Mouse (Mus musculus) liver, embryonic 16.5 days (tissue): ENCODE data around the gene Unc13d. TPM values are rescaled to one million over a fixed set of nuclear protein-coding genes. Genes with fewer than 3 reads are reported as not detected.
A peak's percentile ranks its signal among the peaks of the same experiment; 100 is the strongest.

Source experiments
- ATAC-seq: fragments of 200-750 bp; cut with Nextera tagmentation; 2 replicates; pipeline ENCODE4 v1.8.0; 2017; ENCODE audit warnings: low read depth, mild to moderate bottlenecking, moderate number of reproducible peaks, moderate library complexity
- H3K27ac ChIP-seq: fragments of 300-500 bp; sonication (generic); 2 replicates; pipeline ENCODE4 v1.5.1; 2014; ENCODE audit warnings: mild to moderate bottlenecking, low read length
- H3K27me3 ChIP-seq: fragments of 300-500 bp; sonication (generic); 2 replicates; pipeline ENCODE4 v1.6.1; 2014; ENCODE audit warnings: low read depth, low read length, mixed read lengths; ENCODE audit not compliant: control insufficient read depth, insufficient read depth
- H3K36me3 ChIP-seq: fragments of 300-500 bp; sonication (generic); 2 replicates; pipeline ENCODE4 v1.6.1; 2014; ENCODE audit warnings: mild to moderate bottlenecking; ENCODE audit not compliant: control insufficient read depth, insufficient read depth
- H3K4me1 ChIP-seq: fragments of 300-500 bp; sonication (generic); 2 replicates; pipeline ENCODE4 v1.6.1; 2014; ENCODE audit warnings: low read depth, low read length, mixed read lengths; ENCODE audit not compliant: control insufficient read depth
- H3K4me2 ChIP-seq: fragments of 300-500 bp; sonication (generic); 2 replicates; pipeline ENCODE4 v1.6.1; 2014; ENCODE audit warnings: low read depth, low read length, mixed read lengths
- H3K4me3 ChIP-seq: fragments of 300-500 bp; sonication (generic); 2 replicates; pipeline ENCODE4 v1.5.1; 2014; ENCODE audit warnings: low read depth, mild to moderate bottlenecking, low read length
- H3K9ac ChIP-seq: fragments of 300-500 bp; sonication (generic); 2 replicates; pipeline ENCODE4 v1.6.1; 2014; ENCODE audit warnings: low read depth, low read length
- H3K9me3 ChIP-seq: fragments of 300-500 bp; sonication (generic); replicated peaks from 2 replicates; pipeline ENCODE4 v1.6.1; 2016; ENCODE audit warnings: low read length; ENCODE audit not compliant: control insufficient read depth
- WGBS: fragments of 180-500 bp; shearing (Covaris S2); extraction: QIAGEN DNeasy Blood & Tissue Kit; methylation state at CpG from one replicate; pipeline ENCODE4 v1.1.7; 2014; ENCODE audit not compliant: insufficient replicate concordance; 5-methylcytosine and 5-hydroxymethylcytosine counted together
- polyA plus RNA-seq: library from polyadenylated mRNA; unstranded; fragments of >200 nt; fragmentation: Nextera tagmentation; extraction: Ambion mirVana; gene quantifications from 2 replicates; pipeline ENCODE4 v1.2.1, GENCODE M21; 2015

Gene Unc13d
- polyA plus RNA-seq, 1 experiment from 2014 or later = 17.8 TPM

GRCm38 (mm10) chr11:116059691-116060025, 18.1 kb downstream of the Unc13d start:
- H3K9me3 ChIP-seq = no peaks in the 10 kb centered on the region
- no peak overlapping the region for H3K4me3 ChIP-seq
- H3K9ac ChIP-seq = no peak overlapping the region
- H3K4me1 ChIP-seq = peaks cover 29% of the 10 kb centered on the region
- H3K27ac ChIP-seq = no peak overlapping the region
- H3K27me3 ChIP-seq = no peaks in the 10 kb centered on the region
- ATAC-seq = no peak
- no peak overlapping the region for H3K4me2 ChIP-seq
- WGBS = 90% methylated on average over 11 of the region's 11 CpGs
- H3K36me3 ChIP-seq = peaks cover 24% of the 10 kb centered on the region

DNA sequence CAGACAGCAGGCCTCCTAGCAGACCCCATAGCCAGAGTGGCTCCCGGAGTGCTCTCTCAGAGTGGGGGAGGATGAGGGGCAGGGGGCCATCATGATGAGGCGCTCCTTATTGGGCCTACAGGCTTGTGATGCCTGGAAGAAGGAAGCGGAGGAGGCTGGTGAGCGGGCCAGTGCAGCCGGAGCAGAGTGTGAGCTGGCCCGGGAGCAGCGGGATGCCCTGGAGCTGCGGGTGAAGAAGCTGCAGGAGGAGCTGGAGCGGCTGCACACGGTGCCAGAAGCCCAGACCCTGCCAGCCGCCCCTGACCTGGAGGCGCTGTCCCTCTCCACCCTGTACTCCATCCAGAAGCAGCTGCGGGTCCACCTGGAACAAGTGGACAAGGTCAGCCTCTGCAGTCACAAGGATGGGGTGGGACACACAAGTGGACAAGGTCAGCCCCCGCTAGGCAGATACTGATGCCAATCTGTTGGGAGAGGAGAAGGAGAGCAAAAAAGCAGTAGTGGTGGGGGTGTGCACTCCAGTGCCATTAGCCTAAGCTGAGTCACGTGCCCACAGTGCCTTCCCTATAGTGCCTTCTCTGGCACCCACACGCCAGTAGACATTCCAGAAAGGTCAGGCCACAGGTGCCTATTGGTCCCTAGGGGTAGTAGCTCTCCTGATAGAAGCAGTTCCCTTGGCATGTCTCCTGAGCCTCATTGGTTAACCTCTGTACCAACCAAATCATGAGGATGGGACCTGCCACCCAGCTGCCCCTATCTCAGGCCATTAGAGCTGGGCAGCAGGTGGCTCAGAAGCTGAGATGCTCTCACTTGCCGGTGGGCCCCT, 18.7 kb downstream of the Unc13d start:
- Histone ChIP-seq H3K9me3 (no peaks in the 10 kb centered on the region), H3K27ac (no peak overlapping the region), H3K9ac (no peak overlapping the region), H3K4me3 (no peak overlapping the region), H3K4me1 (peaks cover 30% of the 10 kb centered on the region), H3K4me2 (no peak overlapping the region), H3K36me3 (peaks cover 29% of the 10 kb centered on the region), H3K27me3 (no peaks in the 10 kb centered on the region)
- ATAC-seq = no peak
- 94% methylated on average over 17 of the region's 17 CpGs for WGBS

- peak overlapping the region; percentile 43; the same call in 1 of the 2 replicates for H3K27ac ChIP-seq
- peaks cover 39% of the 10 kb centered on the region for H3K4me1 ChIP-seq
- H3K9ac ChIP-seq = no peak overlapping the region
- peaks cover 30% of the 10 kb centered on the region for H3K36me3 ChIP-seq
- no peak overlapping the region for H3K4me3 ChIP-seq
- H3K9me3 ChIP-seq = no peaks in the 10 kb centered on the region
- 65% methylated on average over 12 of the region's 12 CpGs for WGBS
- no peak for ATAC-seq
- H3K4me2 ChIP-seq = 0 out of 2 replicates have a peak overlapping the region, but pooled peaks have one; percentile 15
- H3K27me3 ChIP-seq = no peaks in the 10 kb centered on the region
Observed at GRCm38 (mm10) chr11:116058022-116058614, 19.6 kb downstream of the Unc13d start.

DNA sequence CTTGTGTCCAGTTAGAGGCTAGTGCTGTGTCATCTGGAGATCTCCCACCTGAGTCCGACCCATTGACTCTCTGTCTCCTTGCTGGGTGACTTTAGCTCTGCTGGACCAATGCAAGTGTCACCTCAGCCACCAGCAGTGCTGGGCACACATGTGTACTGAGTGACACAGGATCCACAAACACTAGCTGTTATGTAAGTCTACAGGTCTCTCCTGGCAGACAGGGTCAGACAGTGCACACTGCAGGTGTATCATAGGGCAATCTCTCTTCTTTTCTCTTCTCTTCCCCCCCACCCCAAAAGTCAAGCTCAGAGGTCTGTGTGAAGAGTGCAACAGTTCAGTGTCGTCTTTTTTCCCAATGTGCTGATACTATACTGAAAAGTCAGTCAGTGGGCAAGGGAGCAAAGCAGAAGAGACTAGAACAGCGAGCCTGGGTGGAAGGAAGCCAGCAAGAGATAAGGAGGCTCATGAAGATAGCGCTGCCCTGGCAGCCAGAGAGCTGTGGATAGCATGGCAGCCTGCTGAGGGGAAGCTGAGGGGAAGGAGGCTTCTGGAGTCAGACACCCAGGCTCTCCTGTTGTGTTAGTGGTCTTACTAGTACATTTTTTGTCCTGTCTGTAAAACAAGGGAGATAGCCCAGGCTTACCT, 20.4 kb downstream of the Unc13d start:
- no peaks in the 10 kb centered on the region for H3K27me3 ChIP-seq
- no peak overlapping the region for H3K4me3 ChIP-seq
- no peak overlapping the region for H3K9ac ChIP-seq
- H3K9me3 ChIP-seq = no peaks in the 10 kb centered on the region
- peak overlapping the region; percentile 15; the same call in 1 of the 2 replicates for H3K4me2 ChIP-seq
- peak overlapping the region; percentile 43; the same call in 1 of the 2 replicates for H3K27ac ChIP-seq
- peak; percentile 70 for ATAC-seq
- peaks cover 41% of the 10 kb centered on the region for H3K4me1 ChIP-seq
- 29% methylated on average over 4 of the region's 4 CpGs for WGBS
- H3K36me3 ChIP-seq = peaks cover 35% of the 10 kb centered on the region

DNA sequence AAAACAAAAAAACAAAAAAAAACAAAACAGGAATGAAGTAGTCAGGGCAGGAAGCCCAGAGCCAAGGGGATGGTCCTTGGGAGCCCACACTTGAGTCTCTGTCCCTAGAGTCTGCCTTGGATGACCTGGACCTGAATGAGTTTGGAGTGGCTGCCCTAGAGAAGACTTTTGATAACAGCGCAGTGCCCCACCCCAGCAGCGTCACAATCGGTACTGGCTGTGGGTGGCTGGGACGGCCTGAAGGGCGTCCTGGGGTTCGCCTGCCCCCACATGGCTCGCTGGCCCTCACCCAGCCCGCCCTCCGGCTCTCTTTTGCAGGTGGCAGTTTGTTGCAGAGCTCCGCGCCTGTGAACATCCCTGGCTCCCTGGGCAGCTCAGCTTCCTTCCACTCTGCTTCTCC, 21.9 kb downstream of the Unc13d start:
- Histone ChIP-seq H3K4me1 (peaks cover 41% of the 10 kb centered on the region), H3K4me3 (no peak overlapping the region), H3K4me2 (no peak overlapping the region), H3K9me3 (no peaks in the 10 kb centered on the region), H3K36me3 (peaks cover 38% of the 10 kb centered on the region), H3K27me3 (no peaks in the 10 kb centered on the region), H3K9ac (no peak overlapping the region), H3K27ac (no peak overlapping the region)
- no peak for ATAC-seq
- WGBS = 66% methylated on average over 11 of the region's 11 CpGs

GRCm38 (mm10) chr11:116053510-116054229, 24.1 kb downstream of the Unc13d start:
- peak; percentile 39 for ATAC-seq
- H3K27ac ChIP-seq = no peak overlapping the region
- H3K9ac ChIP-seq = no peak overlapping the region
- no peak overlapping the region for H3K4me2 ChIP-seq
- peaks cover 47% of the 10 kb centered on the region for H3K36me3 ChIP-seq
- no peaks in the 10 kb centered on the region for H3K9me3 ChIP-seq
- H3K4me1 ChIP-seq = peaks cover 41% of the 10 kb centered on the region
- no peak overlapping the region for H3K4me3 ChIP-seq
- WGBS = 74% methylated on average over 9 of the region's 9 CpGs
- no peaks in the 10 kb centered on the region for H3K27me3 ChIP-seq

- Histone ChIP-seq H3K4me3 (no peak overlapping the region), H3K9me3 (no peaks in the 10 kb centered on the region), H3K27me3 (no peaks in the 10 kb centered on the region), H3K27ac (no peak overlapping the region), H3K4me2 (no peak overlapping the region), H3K9ac (no peak overlapping the region), H3K4me1 (peaks cover 11% of the 10 kb centered on the region), H3K36me3 (peaks cover 37% of the 10 kb centered on the region)
- ATAC-seq = no peak
- 81% methylated on average over 4 of the region's 4 CpGs for WGBS
Observed at GRCm38 (mm10) chr11:116050196-116050595, 27.6 kb downstream of the Unc13d start.

- Histone ChIP-seq H3K36me3 (peaks cover 31% of the 10 kb centered on the region), H3K4me3 (no peak overlapping the region), H3K9ac (no peak overlapping the region), H3K27me3 (no peaks in the 10 kb centered on the region), H3K9me3 (no peaks in the 10 kb centered on the region), H3K4me1 (peaks cover 11% of the 10 kb centered on the region), H3K27ac (no peak overlapping the region), H3K4me2 (no peak overlapping the region)
- WGBS = 81% methylated on average over 2 of the region's 2 CpGs
- ATAC-seq = no peak
Observed at GRCm38 (mm10) chr11:116049610-116050009, 28.2 kb downstream of the Unc13d start.
